Mouse (Mus musculus) C2C12 (cell line): ENCODE results near the gene Gm21976.

Experiments
- CTCF ChIP-seq: IDR thresholded peaks from one replicate; pipeline ENCODE4 v1.5.1; 2011; ENCODE audit not compliant: control insufficient read depth, insufficient read depth, insufficient read length
- FOSL1 ChIP-seq: IDR thresholded peaks from one replicate; pipeline ENCODE4 v1.8.0; 2011; ENCODE audit warnings: mild to moderate bottlenecking, low read length; ENCODE audit not compliant: poor library complexity, insufficient read depth, severe bottlenecking
- MYOG ChIP-seq: IDR thresholded peaks from one replicate; pipeline ENCODE4 v1.6.1; 2011; ENCODE audit not compliant: control insufficient read depth, insufficient read length; ENCODE audit errors: extremely low read depth
- USF1 ChIP-seq: IDR thresholded peaks from one replicate; pipeline ENCODE4 v1.6.1; 2011; ENCODE audit warnings: low read depth, mild to moderate bottlenecking, control low read depth, moderate library complexity

- no peak for TF ChIP-seq FOSL1
- no peak for TF ChIP-seq USF1
- TF ChIP-seq CTCF = no peak
- no peak for TF ChIP-seq MYOG
Observed at GRCm38 (mm10) chr13:98245386-98245785, 34.3 kb upstream of the Gm21976 start.
